Mouse (Mus musculus): ENCODE results near the gene Cbfa2t3. TPM values are rescaled to one million over a fixed set of nuclear protein-coding genes. Genes with fewer than 3 reads are reported as not detected.

Cbfa2t3 gene
- polyA plus RNA-seq, 1 experiment from 2014 or later = 5.9 TPM

- H3K4me1 ChIP-seq (replicated peaks; ENCODE audit: control insufficient read depth, insufficient read depth, low read length) = no peaks in the 10 kb centered on the region
- no peaks in the 10 kb centered on the region for H3K27me3 ChIP-seq (replicated peaks; ENCODE audit: control insufficient read depth, insufficient read depth, low read length)
- no peak overlapping the region for H3K9ac ChIP-seq (ENCODE audit: low read depth, low read length)
- peaks cover 28% of the 10 kb centered on the region; the same call in 1 of the 2 replicates for H3K36me3 ChIP-seq (ENCODE audit: control insufficient read depth, insufficient read depth)
- WGBS = 36% methylated on average over 5 of the region's 7 CpGs
- H3K27ac ChIP-seq (ENCODE audit: low read depth, low read length) = no peak overlapping the region
- no peak overlapping the region; the same call in 1 of the 2 replicates for H3K4me2 ChIP-seq (replicated peaks; ENCODE audit: low read depth)
- ATAC-seq = no peak
- H3K4me3 ChIP-seq (ENCODE audit: low read depth, low read length) = no peak overlapping the region
- peak; percentile 80 for TF ChIP-seq CTCF (IDR thresholded peaks at IDR 0.05; ENCODE audit: low read depth)
- H3K9me3 ChIP-seq (ENCODE audit: control insufficient read depth) = no peaks in the 10 kb centered on the region
Measured at GRCm38 (mm10) chr8:122617947-122618546, 80.9 kb downstream of the Cbfa2t3 start.

GRCm38 (mm10) chr8:122616181-122616905 is 82.6 kb downstream of the Cbfa2t3 start:
- H3K4me2 ChIP-seq (replicated peaks; ENCODE audit: low read depth) = no peak overlapping the region
- ATAC-seq = no peak

GRCm38 (mm10) chr8:122611295-122612133 is 87.4 kb downstream of the Cbfa2t3 start, which contains the start of the genes Galns and Trappc2l:
Gene Galns (minus strand): TSS chr8:122611463.
Gene Trappc2l (plus strand): TSS chr8:122611640.
- ATAC-seq = peak; percentile 93
- Histone ChIP-seq H3K4me1 (replicated peaks; ENCODE audit: control insufficient read depth, insufficient read depth, low read length) (peaks cover 7% of the 10 kb centered on the region; the same call in 1 of the 2 replicates), H3K27ac (ENCODE audit: low read depth, low read length) (peak within 1 kb of the TSS; percentile 88), H3K4me2 (replicated peaks; ENCODE audit: low read depth) (peak within 1 kb of the TSS; percentile 92), H3K36me3 (ENCODE audit: control insufficient read depth, insufficient read depth) (peaks cover 28% of the 10 kb centered on the region; the same call in 1 of the 2 replicates), H3K9ac (ENCODE audit: low read depth, low read length) (peak within 1 kb of the TSS; percentile 76), H3K9me3 (ENCODE audit: control insufficient read depth) (no peaks in the 10 kb centered on the region), H3K27me3 (replicated peaks; ENCODE audit: control insufficient read depth, insufficient read depth, low read length) (no peaks in the 10 kb centered on the region), H3K4me3 (ENCODE audit: low read depth, low read length) (peak within 1 kb of the TSS; percentile 70)
- peak; percentile 74 for TF ChIP-seq CTCF (IDR thresholded peaks at IDR 0.05; ENCODE audit: low read depth)
- WGBS = under 1% methylated on average over 51 of the region's 57 CpGs

More at GRCm38 (mm10) chr8:122616181-122616905, 82.6 kb downstream of the Cbfa2t3 start:
- H3K9ac ChIP-seq (ENCODE audit: low read depth, low read length) = no peak overlapping the region
- peaks cover 28% of the 10 kb centered on the region; the same call in 1 of the 2 replicates for H3K36me3 ChIP-seq (ENCODE audit: control insufficient read depth, insufficient read depth)
- no peak overlapping the region for H3K27ac ChIP-seq (ENCODE audit: low read depth, low read length)
- 64% methylated on average over 9 of the region's 9 CpGs for WGBS
- no peak overlapping the region for H3K4me3 ChIP-seq (ENCODE audit: low read depth, low read length)
- H3K9me3 ChIP-seq (ENCODE audit: control insufficient read depth) = no peaks in the 10 kb centered on the region
- 0 out of 2 replicates have a peak, but pooled peaks cover 7% of the 10 kb centered on the region for H3K4me1 ChIP-seq (replicated peaks; ENCODE audit: control insufficient read depth, insufficient read depth, low read length)
- TF ChIP-seq CTCF (IDR thresholded peaks at IDR 0.05; ENCODE audit: low read depth) = no peak
- no peaks in the 10 kb centered on the region for H3K27me3 ChIP-seq (replicated peaks; ENCODE audit: control insufficient read depth, insufficient read depth, low read length)

- Histone ChIP-seq H3K36me3 (ENCODE audit: control insufficient read depth, insufficient read depth) (peaks cover 23% of the 10 kb centered on the region; the same call in 1 of the 2 replicates), H3K9ac (ENCODE audit: low read depth, low read length) (peak overlapping the region; percentile 76), H3K4me1 (replicated peaks; ENCODE audit: control insufficient read depth, insufficient read depth, low read length) (peaks cover 7% of the 10 kb centered on the region; the same call in 1 of the 2 replicates), H3K27ac (ENCODE audit: low read depth, low read length) (peak overlapping the region; percentile 77), H3K4me3 (ENCODE audit: low read depth, low read length) (peak overlapping the region; percentile 70), H3K9me3 (ENCODE audit: control insufficient read depth) (no peaks in the 10 kb centered on the region), H3K4me2 (replicated peaks; ENCODE audit: low read depth) (peak overlapping the region; percentile 92), H3K27me3 (replicated peaks; ENCODE audit: control insufficient read depth, insufficient read depth, low read length) (no peaks in the 10 kb centered on the region)
- no peak for TF ChIP-seq CTCF (IDR thresholded peaks at IDR 0.05; ENCODE audit: low read depth)
- 4% methylated on average over 20 of the region's 20 CpGs for WGBS
- ATAC-seq = peak; percentile 47; the same call in 1 of the 2 replicates
Measured at GRCm38 (mm10) chr8:122610612-122611277, 88.2 kb downstream of the Cbfa2t3 start.

GRCm38 (mm10) chr8:122610209-122610608 is 88.7 kb downstream of the Cbfa2t3 start:
- Histone ChIP-seq H3K27ac (ENCODE audit: low read depth, low read length) (no peak overlapping the region), H3K4me2 (replicated peaks; ENCODE audit: low read depth) (peak overlapping the region; percentile 92), H3K9me3 (ENCODE audit: control insufficient read depth) (no peaks in the 10 kb centered on the region), H3K9ac (ENCODE audit: low read depth, low read length) (no peak overlapping the region), H3K4me3 (ENCODE audit: low read depth, low read length) (no peak overlapping the region; the same call in 1 of the 2 replicates), H3K27me3 (replicated peaks; ENCODE audit: control insufficient read depth, insufficient read depth, low read length) (no peaks in the 10 kb centered on the region), H3K4me1 (replicated peaks; ENCODE audit: control insufficient read depth, insufficient read depth, low read length) (peaks cover 10% of the 10 kb centered on the region; the same call in 1 of the 2 replicates), H3K36me3 (ENCODE audit: control insufficient read depth, insufficient read depth) (peaks cover 18% of the 10 kb centered on the region; the same call in 1 of the 2 replicates)
- TF ChIP-seq CTCF (IDR thresholded peaks at IDR 0.05; ENCODE audit: low read depth) = no peak
- WGBS = 55% methylated on average over 4 of the region's 4 CpGs
- ATAC-seq = no peak
